Mouse (Mus musculus) heart, postnatal 14 days (tissue): Measurements from ENCODE around the gene Ntf5. TPM values are rescaled to one million over a fixed set of nuclear protein-coding genes. Genes with fewer than 3 reads are reported as not detected.
"Not testable (repeated sequence)": the region's sequence is repeated elsewhere in the genome, so short reads cannot be mapped to it uniquely, and the experiment has no call there.

Experiments
- DNase-seq, 2 experiments: peaks; one replicate each; pipeline ENCODE4 v3.0.0; 2021 to 2022
- intact Hi-C: fragments of 180-260 bp; cut with DNase I; formaldehyde crosslinking; loops from one replicate; pipeline ENCODE4 v1.15.1; 2025
- long read RNA-seq, 2 experiments: library from polyadenylated mRNA; stranded (forward); transcript quantifications; one replicate each; pipeline ENCODE4 v2.0.0; 2021
- total RNA-seq, 2 experiments: library from RNA; stranded (reverse); gene quantifications; 2 replicates each; pipeline ENCODE4 v1.2.3; 2021

Gene Ntf5
- under 1 TPM in 1 of 2 experiments, not detected in 1; 0.14 TPM for total RNA-seq
- long read RNA-seq, experiment 1: 0 reads
- long read RNA-seq, experiment 2: 0 reads

- intact Hi-C loops: no loop called here
- DNase-seq: peak; percentile 45 to 46
Measured at GRCm38 (mm10) chr7:45413113-45413863, at the start of gene Ntf5. TSS of gene Ntf5 (plus strand) at chr7:45413695.

GRCm38 (mm10) chr7:45363983-45364382 lies 49.5 kb upstream of the Ntf5 start:
- no peak for DNase-seq
- intact Hi-C loops: no loop called here

GRCm38 (mm10) chr7:45365742-45366651 lies 47.5 kb upstream of the Ntf5 start:
- intact Hi-C loops: no loop called here
- DNase-seq: peak; percentile 71 to 78

GRCm38 (mm10) chr7:45366652-45367019 lies 46.9 kb upstream of the Ntf5 start, which contains the start of gene Ppfia3:
TSS of gene Ppfia3 (minus strand) at chr7:45367019.
- intact Hi-C loops: no loop called here
- DNase-seq: no peak

GRCm38 (mm10) chr7:45367020-45367880 lies 46.2 kb upstream of the Ntf5 start:
- intact Hi-C loops: no loop called here
- DNase-seq: peak; percentile 98 to 99

- DNase-seq: no peak
- intact Hi-C loops: no loop called here
Measured at GRCm38 (mm10) chr7:45368178-45368577, 45.3 kb upstream of the Ntf5 start.

DNA sequence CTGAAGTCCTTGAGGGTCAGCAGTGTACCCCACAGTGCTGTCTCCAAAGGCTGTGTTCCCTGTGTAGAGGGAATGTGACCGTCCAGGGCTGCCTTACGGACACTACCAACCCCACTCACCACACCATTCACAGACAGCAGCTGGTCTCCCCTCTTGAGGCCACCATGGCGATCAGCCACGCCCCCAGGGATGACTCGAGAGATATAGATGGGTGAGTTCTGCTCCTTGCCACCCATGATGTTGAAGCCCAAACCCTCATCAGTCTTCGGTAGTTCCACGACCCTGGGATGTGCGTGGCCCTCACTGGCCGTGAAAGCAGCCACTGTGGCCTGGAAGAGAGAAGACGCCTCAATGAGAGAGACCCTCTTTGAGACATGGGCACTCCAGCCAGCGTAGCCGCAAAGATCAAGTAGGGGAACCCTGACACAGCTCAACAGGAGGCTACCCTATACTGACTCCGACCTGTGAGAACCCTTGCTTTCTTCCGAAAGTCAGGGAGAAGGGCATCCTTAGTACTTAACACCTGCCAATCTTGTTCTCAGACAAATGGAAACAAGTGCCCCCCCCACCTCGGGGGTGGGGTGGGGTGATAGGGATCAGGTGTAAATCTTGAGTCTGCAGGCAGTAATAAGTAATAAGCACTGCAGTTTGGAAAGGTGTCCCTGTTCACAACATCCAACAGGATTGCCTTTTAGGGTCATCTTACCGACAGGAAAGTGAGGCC lies 44.3 kb upstream of the Ntf5 start:
- DNase-seq: no peak
- intact Hi-C loops: no loop called here

GRCm38 (mm10) chr7:45369836-45370474 lies 43.5 kb upstream of the Ntf5 start:
- intact Hi-C loops: no loop called here
- peak; percentile 17 to 43 for DNase-seq

DNA sequence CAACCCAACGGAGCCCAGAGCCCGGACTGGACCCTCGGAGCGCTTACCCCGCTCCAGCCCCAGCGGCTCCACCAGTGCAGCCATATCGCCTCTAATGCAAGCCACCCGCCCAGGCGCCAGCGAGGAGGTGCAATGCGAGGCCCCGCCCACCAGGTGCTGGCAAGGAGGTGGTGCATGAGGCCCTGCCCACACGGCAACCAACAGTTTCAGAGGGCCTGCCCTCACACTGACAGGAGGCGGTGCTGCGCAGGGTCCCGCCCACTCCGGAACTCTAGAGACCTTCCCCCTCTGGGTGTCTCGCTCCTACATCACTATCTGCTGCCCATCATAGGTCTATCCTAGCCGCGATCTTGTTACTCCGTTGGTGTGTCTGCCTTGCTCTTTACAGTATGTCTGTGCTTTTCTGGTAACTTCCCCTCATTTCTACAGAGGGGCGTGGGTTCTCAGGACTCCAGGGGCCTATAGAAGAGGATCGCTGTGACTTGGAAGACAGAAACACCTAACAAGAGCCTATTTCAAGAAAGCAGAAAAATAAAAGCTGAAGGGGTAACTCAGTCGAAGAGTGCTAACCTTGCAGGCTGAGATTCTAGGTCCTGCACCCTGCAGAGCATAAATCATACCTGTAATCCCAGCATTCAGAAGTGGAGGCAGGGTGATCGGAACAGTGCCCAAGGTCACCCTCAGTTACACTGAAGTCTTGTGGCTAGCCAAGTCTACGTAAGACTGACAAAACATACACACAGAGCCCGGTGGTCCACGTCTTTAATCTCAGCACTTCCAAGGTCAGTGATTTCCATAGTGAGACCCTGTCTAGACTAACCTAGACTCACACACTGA lies 42.8 kb upstream of the Ntf5 start, which contains the start of gene Lin7b:
Lin7b (minus strand) TSS at position 109 of the 837 bp plus-strand sequence.
- intact Hi-C loops: no loop called here
- DNase-seq: peak; percentile 79 to 86

DNA sequence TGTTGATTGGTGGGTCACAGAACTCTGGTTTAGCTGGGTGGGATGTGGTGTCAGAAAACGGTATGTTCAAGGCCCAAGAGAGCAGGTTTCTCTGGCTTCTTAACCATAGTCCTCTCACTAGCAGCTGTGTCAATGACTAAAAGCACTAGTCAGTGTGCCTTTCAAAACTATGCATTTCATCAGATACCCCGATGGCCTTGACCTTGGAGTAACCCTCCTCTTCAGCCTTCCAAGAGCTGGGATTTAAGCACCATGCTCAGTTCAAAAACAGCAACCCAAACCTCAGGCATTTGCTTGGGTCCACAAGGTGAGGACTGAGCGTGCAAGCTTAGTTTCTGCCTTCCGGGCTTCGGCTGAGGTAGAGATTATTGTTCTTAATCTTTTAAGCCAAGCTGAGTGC lies 41.1 kb upstream of the Ntf5 start:
- no peak for DNase-seq
- intact Hi-C loops: no loop called here

- intact Hi-C loops: no loop called here
- DNase-seq: no peak
Measured at GRCm38 (mm10) chr7:45374620-45375019, 38.9 kb upstream of the Ntf5 start.

DNA sequence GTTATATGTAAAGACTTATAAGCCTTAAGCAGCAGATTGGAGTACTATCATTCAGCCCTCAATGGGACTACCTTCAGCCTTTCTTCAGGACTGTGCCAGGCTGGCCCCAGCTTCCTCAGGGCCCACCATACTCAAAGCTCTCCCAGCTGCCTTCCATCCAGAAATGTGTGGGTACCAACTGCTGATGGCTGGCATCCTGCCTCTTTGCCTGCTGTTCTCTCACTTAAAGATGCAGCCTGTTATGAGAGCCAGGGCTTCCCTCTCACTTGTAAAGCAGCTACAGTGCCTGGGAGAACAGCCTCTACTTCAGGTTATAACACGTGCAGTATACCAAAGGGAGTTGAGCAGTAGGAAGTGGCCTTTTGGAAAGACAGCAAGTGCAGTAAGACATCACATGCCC lies 37.4 kb upstream of the Ntf5 start:
- no peak for DNase-seq
- intact Hi-C loops: no loop called here

- intact Hi-C loops: no loop called here
- no peak for DNase-seq
Measured at GRCm38 (mm10) chr7:45386077-45386476, 27.4 kb upstream of the Ntf5 start.

DNA sequence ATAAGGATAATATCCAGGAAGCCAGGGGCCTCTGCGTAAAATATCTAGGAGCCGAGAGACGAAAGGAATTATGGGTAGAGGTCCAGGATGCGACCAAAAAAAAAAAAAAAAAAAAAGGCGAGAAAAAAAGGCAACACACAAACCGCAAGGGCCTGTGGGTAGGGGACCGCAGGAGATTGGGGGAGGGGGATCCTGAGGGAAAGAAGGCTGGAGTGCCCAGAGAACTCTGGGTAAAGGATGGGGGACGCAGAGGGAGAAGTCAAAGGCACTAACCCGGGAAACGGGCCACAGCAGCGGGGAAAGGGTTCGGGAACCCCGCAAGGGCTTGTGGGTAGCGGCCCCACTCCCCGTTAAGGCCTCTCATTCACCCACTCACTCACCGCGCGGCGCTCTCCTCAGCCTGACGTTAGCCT lies 18.4 kb upstream of the Ntf5 start:
- intact Hi-C loops: loop anchor here (10.0 kb wide), 1 partner anchor 330 kb away; the partner anchor contains the start of genes Nosip and Prrg2

DNA sequence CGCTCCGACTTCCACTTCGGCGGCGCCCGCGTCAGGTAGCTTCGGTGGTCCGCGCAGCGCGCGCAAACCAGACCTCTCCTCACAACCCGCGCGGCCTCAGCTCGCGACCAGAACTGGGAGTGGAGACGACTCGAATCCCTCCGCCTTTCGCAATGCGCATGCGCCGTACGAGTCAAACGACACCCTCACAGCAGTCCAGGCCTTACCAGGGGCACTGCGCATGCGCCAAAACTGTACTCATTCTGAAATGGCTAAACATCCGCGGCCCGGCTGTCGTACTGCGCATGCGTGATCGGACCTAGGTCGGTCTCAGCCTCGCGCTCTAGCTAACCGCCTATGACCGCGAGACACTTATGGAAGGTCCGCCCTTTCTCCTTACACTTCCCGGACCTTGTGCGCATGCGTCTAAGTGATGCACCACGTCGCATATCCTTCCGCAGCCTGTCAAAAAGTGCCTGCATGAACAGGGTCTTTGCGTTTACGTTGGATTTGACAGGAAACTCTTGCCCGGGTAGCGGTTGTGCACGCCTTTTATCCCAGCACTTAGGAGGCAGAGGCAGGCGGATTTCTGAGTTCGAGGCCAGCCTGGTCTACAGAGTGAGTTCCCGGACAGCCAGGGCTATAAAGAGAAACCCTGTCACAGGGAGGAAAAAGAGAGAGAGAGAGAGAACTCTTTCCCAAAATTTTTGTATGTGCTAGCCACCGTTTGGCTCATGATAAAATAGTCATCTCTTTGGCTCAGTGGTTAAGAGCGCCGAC lies 17.7 kb upstream of the Ntf5 start, which contains the start of gene Snrnp70:
Snrnp70 (minus strand) TSS at position 165 of the 759 bp plus-strand sequence.
- intact Hi-C loops: loop anchor here (10.0 kb wide), 1 partner anchor 331 kb away; the partner anchor contains the start of genes Nosip and Prrg2

More for the DNA sequence above, 18.4 kb upstream of the Ntf5 start:
- DNase-seq: no peak

GRCm38 (mm10) chr7:45396337-45396775 lies 17.1 kb upstream of the Ntf5 start:
- not testable (repeated sequence) for DNase-seq
- intact Hi-C loops: loop anchor here (10.0 kb wide), 1 partner anchor 332 kb away; the partner anchor contains the start of genes Nosip and Prrg2

More for the DNA sequence above, 17.7 kb upstream of the Ntf5 start, which contains the start of gene Snrnp70:
- peak; percentile 100 for DNase-seq

GRCm38 (mm10) chr7:45396787-45397186 lies 16.7 kb upstream of the Ntf5 start:
- no peak for DNase-seq
- intact Hi-C loops: loop anchor here (10.0 kb wide), 1 partner anchor 332 kb away; the partner anchor contains the start of genes Nosip and Prrg2
